Mouse (Mus musculus): ENCODE data around the gene Eno1.

GRCm38 (mm10) chr4:150204877-150205276 lies 31.6 kb upstream of the Eno1 start:
- TF ChIP-seq TAL1 (IDR thresholded peaks at IDR 0.05; ENCODE audit: low read length) (no peak), GATA1 (IDR thresholded peaks at IDR 0.05; ENCODE audit: low read length) (no peak)
